Mouse (Mus musculus) activated CD4-positive, CD25-positive, alpha-beta regulatory T cell, adult 4 months (primary cell): ENCODE data around the gene Miga2. TPM values are rescaled to one million over a fixed set of nuclear protein-coding genes. Genes with fewer than 3 reads are reported as not detected.

ENCODE experiments used
- ATAC-seq: one replicate; pipeline ENCODE4 v1.8.0; 2017
- polyA plus RNA-seq, 2 experiments: library from polyadenylated mRNA; unstranded; fragments of 100-300 nt; shearing (Covaris generic); gene quantifications; one replicate each; pipeline ENCODE4 v1.2.1; 2017

Miga2 gene
- polyA plus RNA-seq, 2 experiments from 2014 or later = 1.3 to 7.4 TPM

GRCm38 (mm10) chr2:30358533-30359531 lies 5.2 kb upstream of the Miga2 start, which contains the start of gene Sh3glb2:
Sh3glb2 (minus strand) TSS chr2:30359337.
- peak; percentile 78 for ATAC-seq

DNA sequence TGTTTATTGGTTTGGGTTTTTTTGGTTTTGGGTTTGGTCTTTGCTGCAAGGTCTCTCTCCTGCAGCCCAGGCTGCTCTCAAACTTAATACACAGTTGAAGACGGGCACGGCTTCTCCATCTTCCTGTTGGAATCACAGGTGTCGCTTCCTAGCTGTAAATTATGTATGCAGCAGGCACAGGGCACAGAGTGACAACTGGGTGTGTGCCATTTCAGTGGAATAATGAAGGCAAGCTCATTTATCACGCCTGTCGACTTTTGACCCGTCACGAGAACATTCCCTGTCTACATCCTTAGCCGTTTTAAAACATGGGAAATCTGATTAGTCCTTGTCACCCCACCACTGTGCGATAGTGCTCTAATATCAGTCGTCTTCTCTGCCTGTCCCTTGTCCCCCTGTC lies 3.4 kb upstream of the Miga2 start:
- no peak for ATAC-seq

- ATAC-seq = no peak
These were observed 1.2 kb upstream of the Miga2 start for GRCm38 (mm10) chr2:30362865-30363264.

DNA sequence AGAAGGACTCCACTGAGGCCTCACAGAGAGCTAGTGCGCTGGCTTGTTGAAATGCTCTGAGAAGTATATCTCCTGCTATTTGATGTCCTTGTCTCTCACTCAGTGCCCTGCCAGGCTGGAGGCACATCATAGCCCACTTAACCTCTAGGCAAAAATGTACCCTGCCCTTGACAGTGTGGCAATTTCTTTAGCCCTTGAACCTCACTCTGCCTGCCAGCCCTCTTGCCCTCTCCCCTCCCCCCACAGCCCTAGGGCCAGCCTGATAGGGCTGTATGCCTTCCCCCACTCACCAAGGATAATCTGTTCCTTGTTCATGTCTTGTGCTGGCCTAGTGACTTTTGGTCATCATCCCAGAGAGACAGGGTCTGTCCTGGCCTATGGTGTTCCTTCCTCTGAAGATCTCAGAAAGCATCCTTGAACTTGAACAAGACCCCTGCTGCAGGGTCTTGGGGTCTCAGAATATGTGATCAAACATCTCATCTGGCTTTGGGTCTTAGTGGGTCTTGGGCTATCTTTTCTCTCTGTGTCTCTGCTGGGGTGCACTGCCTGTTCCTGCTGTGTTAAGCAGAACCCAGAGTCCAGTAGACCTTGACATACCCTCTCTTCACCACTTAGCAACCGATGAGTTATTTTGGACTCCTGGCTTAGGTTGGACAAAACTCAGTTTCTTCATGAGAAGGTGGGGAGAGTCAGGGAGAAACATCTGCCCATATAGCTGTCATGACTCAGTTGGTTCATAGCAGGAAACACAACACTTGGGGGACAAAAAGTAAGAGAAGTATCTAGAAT lies 1.4 kb downstream of the Miga2 start:
- no peak for ATAC-seq

- no peak for ATAC-seq
These were observed 2.2 kb downstream of the Miga2 start for GRCm38 (mm10) chr2:30366203-30366602.

- no peak for ATAC-seq
These were observed 7.5 kb downstream of the Miga2 start for GRCm38 (mm10) chr2:30371544-30371943.

GRCm38 (mm10) chr2:30372726-30373125 lies 8.7 kb downstream of the Miga2 start:
- no peak for ATAC-seq

- ATAC-seq = no peak
These were observed 11.9 kb downstream of the Miga2 start for GRCm38 (mm10) chr2:30375893-30376292.

- no peak for ATAC-seq
These were observed 13.7 kb downstream of the Miga2 start for GRCm38 (mm10) chr2:30377721-30378120.

DNA sequence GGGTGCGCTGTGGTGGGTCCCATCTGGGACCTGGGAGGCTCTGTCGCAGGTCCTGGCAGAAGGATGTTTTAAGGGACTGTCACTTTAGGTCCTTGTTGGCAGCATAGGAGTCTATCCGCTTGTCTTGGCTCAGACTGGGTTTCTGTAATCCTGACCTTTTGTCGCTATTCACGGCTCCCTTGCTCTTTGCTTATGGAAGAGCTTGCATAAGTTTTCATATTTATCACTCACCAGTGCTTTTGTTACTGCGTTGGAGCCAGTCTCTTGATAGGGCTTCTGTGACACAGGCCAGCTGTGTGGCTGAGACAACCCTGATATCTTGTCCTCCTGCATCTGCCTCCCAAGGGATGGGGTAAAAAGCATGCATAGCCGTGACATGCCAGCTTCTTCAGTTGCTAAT lies 15.3 kb downstream of the Miga2 start:
- ATAC-seq = no peak

GRCm38 (mm10) chr2:30380564-30381376 lies 16.7 kb downstream of the Miga2 start:
- ATAC-seq = no peak

DNA sequence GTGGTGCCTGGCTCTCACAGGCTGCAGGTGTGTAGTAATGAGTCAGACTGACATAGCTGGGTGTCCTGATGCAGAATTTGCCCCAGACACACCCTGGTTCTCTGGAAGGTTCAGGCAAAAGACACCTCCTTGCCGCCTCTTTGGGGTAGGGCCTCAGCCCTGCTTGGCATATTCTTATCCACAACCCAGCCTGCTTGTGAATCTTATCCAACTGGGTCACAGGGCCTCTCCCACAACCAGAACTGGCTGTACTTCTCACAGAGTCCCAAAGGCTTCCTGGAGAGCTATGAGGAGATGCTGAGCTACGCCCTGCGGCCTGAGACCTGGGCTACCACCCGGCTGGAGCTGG lies 17.3 kb downstream of the Miga2 start:
- ATAC-seq = no peak

DNA sequence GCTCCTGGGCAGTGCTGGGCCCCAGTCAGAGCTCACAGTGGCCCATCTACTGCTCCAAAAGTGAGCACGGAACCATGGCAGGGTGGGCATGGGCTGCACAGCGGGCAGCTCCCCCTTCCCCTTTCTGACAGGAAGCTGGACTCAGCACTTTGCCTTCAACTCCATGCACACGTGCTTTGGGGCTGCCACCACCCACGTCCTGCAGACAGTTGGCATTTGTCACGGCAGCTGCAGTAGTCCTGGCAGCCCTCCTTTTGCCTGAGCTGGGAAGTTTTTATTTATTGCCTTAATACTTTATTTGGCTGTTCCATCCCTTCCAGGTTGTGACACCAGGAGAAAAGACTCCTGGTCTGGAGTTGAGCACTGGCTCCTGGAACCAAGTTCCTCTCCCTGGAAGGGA lies 20.8 kb downstream of the Miga2 start:
- ATAC-seq = no peak

- no peak for ATAC-seq
These were observed 21.6 kb downstream of the Miga2 start for GRCm38 (mm10) chr2:30385591-30385990.

DNA sequence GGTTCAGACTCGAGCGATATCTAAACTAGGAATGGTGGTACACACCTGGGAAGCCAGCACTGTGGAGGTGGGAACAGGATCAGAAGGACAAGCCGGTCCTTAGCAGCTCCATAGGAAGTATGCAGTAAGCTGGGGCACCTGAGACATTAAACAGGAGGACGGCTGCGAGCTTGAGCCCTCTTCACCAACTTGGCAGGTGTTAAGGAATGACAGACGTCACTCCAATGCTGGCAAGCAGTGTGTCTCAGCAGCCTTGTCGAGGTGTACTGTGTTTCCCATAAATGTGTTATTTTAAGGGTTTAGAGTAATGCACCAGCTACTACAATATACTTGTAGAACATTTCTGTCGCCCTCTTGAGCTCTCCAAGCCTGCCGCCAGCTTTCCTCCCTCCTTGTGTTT lies 22.9 kb downstream of the Miga2 start:
- no peak for ATAC-seq

GRCm38 (mm10) chr2:30389000-30389399 lies 25.0 kb downstream of the Miga2 start:
- no peak for ATAC-seq

- peak; percentile 97 for ATAC-seq
These were observed 28.1 kb downstream of the Miga2 start, which contains the start of gene Dolpp1 for GRCm38 (mm10) chr2:30392114-30392576. Dolpp1 (plus strand) TSS chr2:30392254.

DNA sequence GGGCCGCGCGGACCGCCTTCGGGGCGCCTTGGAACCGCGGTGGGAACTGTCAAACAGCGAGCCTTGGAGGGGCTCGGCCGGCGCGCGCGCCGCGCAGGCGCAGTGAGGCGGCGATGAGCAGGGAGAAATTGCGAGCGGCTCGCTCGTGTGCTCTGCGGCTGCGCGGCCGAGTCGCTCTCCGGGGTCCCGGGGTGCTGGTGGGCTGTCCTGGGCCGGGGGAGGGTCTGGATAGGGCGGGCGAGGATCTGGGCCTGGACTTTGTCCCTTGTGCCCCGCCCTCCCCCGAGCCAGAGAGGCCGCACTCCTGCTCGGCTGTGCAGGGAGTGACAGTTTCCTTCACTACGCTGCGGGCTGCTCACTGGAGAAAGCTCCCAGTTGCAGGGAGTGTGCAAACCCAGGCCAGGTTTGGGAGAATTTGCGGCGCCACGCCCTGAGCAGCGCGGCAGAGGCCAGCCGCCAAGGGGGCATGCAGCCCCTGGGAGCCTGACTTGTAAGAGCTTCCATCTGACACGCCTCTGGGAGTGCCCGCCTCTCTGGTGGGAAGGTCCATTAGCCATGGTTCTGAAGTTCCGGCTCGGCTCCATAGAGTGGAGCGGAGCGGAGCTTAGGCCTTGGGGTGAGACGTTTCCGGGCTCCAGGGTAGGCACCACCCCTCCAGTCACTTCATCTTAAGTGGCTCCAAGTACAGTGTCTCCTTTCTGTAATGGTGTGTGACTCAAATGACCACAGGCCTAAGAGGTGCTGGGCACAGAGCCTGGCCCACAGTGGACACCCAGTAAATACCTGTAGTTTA lies 28.7 kb downstream of the Miga2 start:
- peak; percentile 9 for ATAC-seq

- no peak for ATAC-seq
These were observed 29.3 kb downstream of the Miga2 start for GRCm38 (mm10) chr2:30393370-30393656.

- no peak for ATAC-seq
These were observed 31.7 kb downstream of the Miga2 start for GRCm38 (mm10) chr2:30395757-30396156.

DNA sequence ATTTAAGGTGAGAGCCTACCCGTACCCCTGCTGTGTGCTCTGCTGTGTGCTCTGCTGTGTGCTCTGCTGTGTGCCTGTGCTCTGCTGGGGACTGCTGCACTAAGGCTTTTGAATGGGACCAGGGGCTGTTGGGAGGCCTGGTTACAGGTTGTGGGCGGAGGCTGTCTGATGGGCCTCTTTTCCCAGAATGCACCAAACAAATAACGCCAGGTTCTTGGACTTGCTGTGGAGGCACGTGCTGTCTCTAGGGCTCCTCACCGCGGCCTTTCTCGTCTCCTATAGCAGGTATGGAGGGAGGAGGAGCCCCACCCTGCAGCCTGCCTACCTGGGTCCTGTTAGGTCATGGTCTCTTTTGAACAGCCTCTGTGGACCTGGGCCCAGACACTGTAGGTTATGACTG lies 32.2 kb downstream of the Miga2 start:
- no peak for ATAC-seq

- ATAC-seq = no peak
These were observed 34.0 kb downstream of the Miga2 start for GRCm38 (mm10) chr2:30397986-30398512.
